Mouse (Mus musculus) stomach, embryonic 15.5 days (tissue): Measurements from ENCODE around the gene Dhx32. TPM values are rescaled to one million over a fixed set of nuclear protein-coding genes. Genes with fewer than 3 reads are reported as not detected.

Source experiments
- ATAC-seq: fragments of 200-750 bp; cut with Nextera tagmentation; 2 replicates; pipeline ENCODE4 v1.8.0; 2017; ENCODE audit warnings: low read depth, moderate number of reproducible peaks, moderate TSS enrichment; ENCODE audit not compliant: insufficient read depth, low FRiP score
- H3K27ac ChIP-seq: fragments of 300-500 bp; sonication (generic); 2 replicates; pipeline ENCODE4 v1.5.1; 2015; ENCODE audit warnings: mild to moderate bottlenecking, inconsistent platforms
- H3K27me3 ChIP-seq: fragments of 300-500 bp; sonication (generic); replicated peaks from 2 replicates; pipeline ENCODE4 v1.6.1; 2015; ENCODE audit warnings: inconsistent platforms
- H3K36me3 ChIP-seq: fragments of 300-500 bp; sonication (generic); 2 replicates; pipeline ENCODE4 v1.6.1; 2015; ENCODE audit warnings: inconsistent platforms
- H3K4me1 ChIP-seq: fragments of 300-500 bp; sonication (generic); 2 replicates; pipeline ENCODE4 v1.6.1; 2015; ENCODE audit warnings: inconsistent platforms
- H3K4me2 ChIP-seq: fragments of 300-500 bp; sonication (generic); 2 replicates; pipeline ENCODE4 v1.6.1; 2015; ENCODE audit warnings: mild to moderate bottlenecking, inconsistent platforms
- H3K4me3 ChIP-seq: fragments of 300-500 bp; sonication (generic); replicated peaks from 2 replicates; pipeline ENCODE4 v1.5.1; 2015; ENCODE audit warnings: inconsistent platforms
- H3K9ac ChIP-seq: fragments of 300-500 bp; sonication (generic); 2 replicates; pipeline ENCODE4 v1.6.1; 2015; ENCODE audit warnings: inconsistent platforms
- H3K9me3 ChIP-seq: fragments of 300-500 bp; sonication (generic); 2 replicates; pipeline ENCODE4 v1.6.1; 2016; ENCODE audit warnings: inconsistent platforms
- WGBS: fragments of 180-500 bp; shearing (Covaris S2); methylation state at CpG from one replicate; pipeline ENCODE4 v1.1.7; 2015; 5-methylcytosine and 5-hydroxymethylcytosine counted together
- polyA plus RNA-seq: library from polyadenylated mRNA; unstranded; fragments of >200 nt; fragmentation: Nextera tagmentation; extraction: Ambion mirVana; gene quantifications from 2 replicates; pipeline ENCODE4 v1.2.1, GENCODE M21; 2015

The Dhx32 gene
- polyA plus RNA-seq, 1 experiment from 2014 or later = 45.3 TPM

GRCm38 (mm10) chr7:133792771-133793170 lies 10.2 kb upstream of the Dhx32 start:
- Histone ChIP-seq H3K9me3 (no peaks in the 10 kb centered on the region), H3K27me3 (no peaks in the 10 kb centered on the region), H3K4me2 (no peak overlapping the region), H3K27ac (no peak overlapping the region), H3K36me3 (no peaks in the 10 kb centered on the region), H3K4me3 (no peak overlapping the region), H3K9ac (no peak overlapping the region), H3K4me1 (no peaks in the 10 kb centered on the region)
- 25% methylated on average over 1 of the region's 1 CpGs for WGBS
- ATAC-seq = no peak

DNA sequence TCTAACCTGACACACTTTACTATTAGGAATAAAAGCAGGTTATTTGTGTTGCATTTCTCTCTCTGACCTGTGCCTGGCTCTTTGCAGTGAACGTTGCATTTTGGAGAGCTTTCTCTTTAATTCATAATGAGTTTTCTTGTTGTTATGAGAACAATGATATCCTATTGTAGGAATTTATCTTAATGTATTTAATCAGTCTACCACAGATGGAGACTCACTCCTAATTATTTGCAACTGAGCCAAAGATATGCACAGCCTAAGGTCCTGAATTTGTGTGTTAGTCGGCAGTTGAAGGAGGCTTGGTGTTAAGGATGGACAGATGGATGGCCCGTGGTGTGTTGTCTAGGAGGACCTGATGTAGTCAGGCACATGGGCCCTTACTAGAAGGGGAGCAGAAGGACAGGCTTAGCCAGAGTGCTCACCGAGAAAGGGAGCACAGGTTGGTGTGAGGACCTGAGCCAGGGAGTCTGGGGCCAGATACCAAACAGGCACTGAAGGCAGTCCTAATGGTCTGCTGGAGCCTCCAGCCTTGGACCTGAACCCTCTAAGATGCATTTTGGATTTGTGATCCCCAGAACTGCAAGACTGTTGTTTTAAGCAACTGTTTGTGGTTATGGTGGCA lies 8.2 kb upstream of the Dhx32 start:
- Histone ChIP-seq H3K9ac (no peak overlapping the region), H3K36me3 (no peaks in the 10 kb centered on the region), H3K4me1 (no peaks in the 10 kb centered on the region), H3K4me3 (no peak overlapping the region), H3K4me2 (no peak overlapping the region), H3K27me3 (no peaks in the 10 kb centered on the region), H3K9me3 (no peaks in the 10 kb centered on the region), H3K27ac (no peak overlapping the region)
- 87% methylated on average over 4 of the region's 4 CpGs for WGBS
- ATAC-seq = no peak

GRCm38 (mm10) chr7:133790171-133790570 lies 7.6 kb upstream of the Dhx32 start:
- no peak overlapping the region for H3K27ac ChIP-seq
- no peaks in the 10 kb centered on the region for H3K36me3 ChIP-seq
- no peak overlapping the region for H3K4me3 ChIP-seq
- no peak overlapping the region for H3K4me2 ChIP-seq
- no peak for ATAC-seq
- H3K9me3 ChIP-seq = no peaks in the 10 kb centered on the region
- no peaks in the 10 kb centered on the region for H3K4me1 ChIP-seq
- H3K9ac ChIP-seq = no peak overlapping the region
- 96% methylated on average over 4 of the region's 4 CpGs for whole genome bisulfite sequencing
- no peaks in the 10 kb centered on the region for H3K27me3 ChIP-seq

- Histone ChIP-seq H3K4me1 (no peaks in the 10 kb centered on the region), H3K9me3 (no peaks in the 10 kb centered on the region), H3K27me3 (no peaks in the 10 kb centered on the region), H3K9ac (no peak overlapping the region), H3K27ac (no peak overlapping the region), H3K4me3 (no peak overlapping the region), H3K36me3 (no peaks in the 10 kb centered on the region), H3K4me2 (no peak overlapping the region)
- no peak for ATAC-seq
- 74% methylated on average over 3 of the region's 3 CpGs for WGBS
Measured at GRCm38 (mm10) chr7:133788147-133788546, 5.6 kb upstream of the Dhx32 start.

DNA sequence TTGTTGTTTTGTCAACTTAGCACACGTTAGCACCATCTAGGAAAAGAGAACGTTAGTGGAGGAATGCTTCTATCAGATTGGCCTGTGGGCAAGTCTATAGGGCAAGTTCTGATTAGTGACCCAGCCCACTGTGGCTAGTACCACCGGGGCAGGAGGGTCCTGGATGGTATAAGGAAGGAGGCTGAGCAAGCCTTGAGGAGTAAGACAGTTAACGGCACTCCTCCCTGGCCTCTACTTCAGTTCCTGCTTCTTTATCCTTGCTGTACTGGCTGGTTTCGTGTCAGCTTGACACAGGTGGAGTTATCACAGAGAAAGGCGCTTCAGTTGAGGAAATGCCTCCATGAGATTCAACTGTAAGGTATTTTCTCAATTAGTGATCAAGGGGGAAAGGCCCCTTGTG lies 5.0 kb upstream of the Dhx32 start:
- no peak overlapping the region for H3K9ac ChIP-seq
- H3K36me3 ChIP-seq = no peaks in the 10 kb centered on the region
- no peaks in the 10 kb centered on the region for H3K9me3 ChIP-seq
- no peak overlapping the region for H3K4me2 ChIP-seq
- no peak overlapping the region for H3K4me3 ChIP-seq
- WGBS = 75% methylated on average over 6 of the region's 6 CpGs
- no peak for ATAC-seq
- no peaks in the 10 kb centered on the region for H3K4me1 ChIP-seq
- no peaks in the 10 kb centered on the region for H3K27me3 ChIP-seq
- H3K27ac ChIP-seq = no peak overlapping the region

DNA sequence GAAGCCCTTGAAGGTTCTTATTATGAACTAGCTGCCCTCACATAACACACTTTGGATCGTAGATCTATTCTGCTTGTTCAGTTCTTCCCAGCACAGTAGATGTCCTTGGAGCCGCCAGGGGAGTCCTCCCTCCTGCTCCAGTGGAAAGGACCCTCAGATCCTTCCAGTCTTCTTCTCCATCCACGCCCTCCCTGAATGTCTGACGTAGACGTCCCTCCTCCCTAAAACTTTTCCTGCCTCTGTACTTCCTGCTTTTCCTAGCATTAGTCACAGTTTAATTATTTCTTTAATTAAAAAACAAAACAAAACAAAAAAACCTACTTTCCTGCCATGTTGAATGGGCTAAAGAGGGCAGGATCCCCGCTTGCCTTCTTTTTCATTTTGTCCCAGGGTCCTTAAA lies 535 bp downstream of the Dhx32 start:
- Histone ChIP-seq H3K36me3 (no peaks in the 10 kb centered on the region), H3K4me3 (peak overlapping the region; percentile 15; the same call in 1 of the 2 replicates), H3K27me3 (no peaks in the 10 kb centered on the region), H3K4me2 (peak overlapping the region; percentile 29; the same call in 1 of the 2 replicates), H3K27ac (0 out of 2 replicates have a peak overlapping the region, but pooled peaks have one; percentile 86), H3K4me1 (0 out of 2 replicates have a peak, but pooled peaks cover 6% of the 10 kb centered on the region), H3K9me3 (no peaks in the 10 kb centered on the region), H3K9ac (no peak overlapping the region)
- 59% methylated on average over 6 of the region's 6 CpGs for WGBS
- ATAC-seq = no peak

DNA sequence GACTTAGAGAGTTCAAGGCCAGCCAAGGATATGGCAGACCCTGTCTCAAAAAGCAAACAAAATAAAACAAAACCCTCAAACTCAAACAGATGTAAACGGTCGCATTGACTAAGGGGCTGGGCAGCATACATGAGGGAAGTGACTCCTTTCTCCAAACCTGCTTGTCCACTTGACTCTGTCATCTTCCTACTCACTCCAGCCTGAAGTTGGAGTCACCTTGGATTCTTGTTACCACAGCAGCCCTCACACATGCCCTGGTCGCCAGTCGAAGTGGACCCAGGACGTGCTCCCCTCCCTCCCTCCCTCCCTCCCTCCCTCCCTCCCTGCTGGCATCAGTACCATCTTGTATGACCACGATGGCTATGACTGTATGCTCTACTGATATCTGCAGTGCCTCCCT lies 943 bp downstream of the Dhx32 start:
- Histone ChIP-seq H3K9me3 (no peaks in the 10 kb centered on the region), H3K9ac (no peak overlapping the region), H3K27me3 (no peaks in the 10 kb centered on the region), H3K4me3 (peak overlapping the region; percentile 15; the same call in 1 of the 2 replicates), H3K36me3 (no peaks in the 10 kb centered on the region), H3K4me1 (0 out of 2 replicates have a peak, but pooled peaks cover 6% of the 10 kb centered on the region), H3K4me2 (peak overlapping the region; percentile 29; the same call in 1 of the 2 replicates), H3K27ac (0 out of 2 replicates have a peak overlapping the region, but pooled peaks have one; percentile 86)
- ATAC-seq = no peak
- WGBS = 52% methylated on average over 6 of the region's 6 CpGs

DNA sequence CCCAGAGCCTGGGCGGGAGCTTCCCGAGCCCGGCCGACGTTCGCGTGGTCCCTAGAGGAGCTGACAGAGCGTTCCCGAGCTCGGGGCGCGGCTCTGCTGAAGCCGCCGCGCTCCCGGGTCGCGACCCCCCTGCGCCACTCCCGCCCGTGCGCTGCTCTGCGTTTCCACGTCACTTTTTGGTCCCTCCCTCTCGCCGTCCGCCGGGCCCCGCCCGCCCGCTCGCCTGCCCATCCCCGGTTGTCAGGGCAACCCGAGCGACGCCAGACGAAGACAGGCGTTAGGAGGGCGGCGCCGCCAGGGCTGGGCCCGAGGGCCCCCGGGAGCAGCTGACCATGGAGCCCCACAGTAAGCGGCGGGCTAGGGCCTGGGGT lies 5.9 kb downstream of the Dhx32 start, which contains the start of gene Fank1:
Gene Fank1 (plus strand): TSS at position 236 of the 371 bp plus-strand sequence.
- peak; percentile 95 for ATAC-seq
- no peaks in the 10 kb centered on the region; the same call in 1 of the 2 replicates for H3K27me3 ChIP-seq
- H3K4me3 ChIP-seq = peak within 1 kb of the TSS; percentile 66
- peaks cover 14% of the 10 kb centered on the region for H3K4me1 ChIP-seq
- H3K4me2 ChIP-seq = peak within 1 kb of the TSS; percentile 88
- H3K9ac ChIP-seq = peak within 1 kb of the TSS; percentile 52
- H3K9me3 ChIP-seq = no peaks in the 10 kb centered on the region
- WGBS = 0% methylated on average over 39 of the region's 45 CpGs
- no peak within 1 kb of the TSS for H3K27ac ChIP-seq
- H3K36me3 ChIP-seq = no peaks in the 10 kb centered on the region

- Histone ChIP-seq H3K4me3 (peak overlapping the region; percentile 66), H3K4me1 (peaks cover 13% of the 10 kb centered on the region), H3K27me3 (no peaks in the 10 kb centered on the region; the same call in 1 of the 2 replicates), H3K9me3 (no peaks in the 10 kb centered on the region), H3K9ac (peak overlapping the region; percentile 52), H3K4me2 (peak overlapping the region; percentile 88), H3K36me3 (no peaks in the 10 kb centered on the region), H3K27ac (no peak overlapping the region)
- WGBS = 6% methylated on average over 36 of the region's 38 CpGs
- ATAC-seq = peak; percentile 25; the same call in 1 of the 2 replicates
Measured at GRCm38 (mm10) chr7:133775796-133776625, 6.5 kb downstream of the Dhx32 start.

- Histone ChIP-seq H3K27ac (no peak overlapping the region), H3K4me1 (peaks cover 8% of the 10 kb centered on the region), H3K4me2 (peak overlapping the region; percentile 88; the same call in 1 of the 2 replicates), H3K27me3 (no peaks in the 10 kb centered on the region; the same call in 1 of the 2 replicates), H3K9me3 (no peaks in the 10 kb centered on the region), H3K9ac (no peak overlapping the region), H3K4me3 (no peak overlapping the region), H3K36me3 (no peaks in the 10 kb centered on the region)
- no peak for ATAC-seq
- 69% methylated on average over 5 of the region's 5 CpGs for WGBS
Measured at GRCm38 (mm10) chr7:133775179-133775578, 7.3 kb downstream of the Dhx32 start.

DNA sequence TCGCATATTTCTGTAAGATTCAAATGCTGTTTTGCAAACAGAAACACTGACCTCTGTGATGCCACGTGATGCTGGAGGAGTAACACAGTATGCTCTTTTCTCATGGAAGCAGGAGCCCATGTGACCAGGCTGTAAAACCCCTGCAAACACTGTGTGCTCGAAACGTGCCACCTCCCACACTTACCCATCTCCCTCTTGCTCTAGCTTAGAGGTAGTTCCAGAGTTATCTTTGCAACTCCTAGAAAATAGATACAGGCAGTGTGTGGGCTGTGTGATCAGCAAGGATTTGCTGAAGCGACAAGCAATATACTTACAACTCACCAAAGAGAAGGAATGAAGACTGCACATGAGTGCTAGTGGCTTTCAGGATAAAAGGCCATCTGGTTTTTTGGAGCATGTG lies 14.0 kb downstream of the Dhx32 start:
- no peak overlapping the region for H3K4me2 ChIP-seq
- no peaks in the 10 kb centered on the region for H3K4me1 ChIP-seq
- no peaks in the 10 kb centered on the region for H3K36me3 ChIP-seq
- no peaks in the 10 kb centered on the region for H3K9me3 ChIP-seq
- no peaks in the 10 kb centered on the region for H3K27me3 ChIP-seq
- ATAC-seq = no peak
- 66% methylated on average over 5 of the region's 5 CpGs for WGBS
- no peak overlapping the region for H3K4me3 ChIP-seq
- H3K27ac ChIP-seq = no peak overlapping the region
- no peak overlapping the region for H3K9ac ChIP-seq

- no peak overlapping the region for H3K4me2 ChIP-seq
- no peak overlapping the region for H3K4me3 ChIP-seq
- no peak overlapping the region for H3K9ac ChIP-seq
- no peaks in the 10 kb centered on the region for H3K9me3 ChIP-seq
- no peak for ATAC-seq
- no peak overlapping the region for H3K27ac ChIP-seq
- H3K36me3 ChIP-seq = no peaks in the 10 kb centered on the region
- no peaks in the 10 kb centered on the region for H3K4me1 ChIP-seq
- no peaks in the 10 kb centered on the region for H3K27me3 ChIP-seq
- 81% methylated on average over 4 of the region's 4 CpGs for WGBS
Measured at GRCm38 (mm10) chr7:133768027-133768426, 14.5 kb downstream of the Dhx32 start.
